Mouse (Mus musculus) left cerebral cortex, adult 11 months (tissue): ENCODE measurements around the gene Tll2.

Experiments
- DNase-seq: peaks from one replicate; pipeline ENCODE4 v3.0.0; 2022; ENCODE audit warnings: low spot score

The Tll2 gene

DNA sequence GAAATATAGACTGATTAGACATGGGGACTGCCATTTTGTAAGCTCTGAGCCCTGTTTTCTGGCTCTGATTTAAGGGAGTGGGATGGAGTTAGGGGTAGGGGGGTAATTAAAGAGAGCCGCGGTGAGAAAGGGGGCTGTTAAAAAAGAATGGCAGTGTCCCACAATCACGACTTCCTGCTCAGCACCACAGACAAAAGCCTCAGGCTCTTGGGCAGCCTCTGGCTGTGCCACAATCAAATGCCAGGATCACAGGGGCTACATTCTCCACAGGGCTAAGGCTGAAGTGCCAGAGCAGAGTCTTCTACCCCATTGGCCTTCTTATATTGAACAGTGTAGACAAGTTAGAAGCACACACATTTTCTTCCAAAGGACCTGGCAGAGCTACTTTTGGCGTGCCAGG lies 118.7 kb downstream of the Tll2 start:
- DNase-seq: no peak

DNA sequence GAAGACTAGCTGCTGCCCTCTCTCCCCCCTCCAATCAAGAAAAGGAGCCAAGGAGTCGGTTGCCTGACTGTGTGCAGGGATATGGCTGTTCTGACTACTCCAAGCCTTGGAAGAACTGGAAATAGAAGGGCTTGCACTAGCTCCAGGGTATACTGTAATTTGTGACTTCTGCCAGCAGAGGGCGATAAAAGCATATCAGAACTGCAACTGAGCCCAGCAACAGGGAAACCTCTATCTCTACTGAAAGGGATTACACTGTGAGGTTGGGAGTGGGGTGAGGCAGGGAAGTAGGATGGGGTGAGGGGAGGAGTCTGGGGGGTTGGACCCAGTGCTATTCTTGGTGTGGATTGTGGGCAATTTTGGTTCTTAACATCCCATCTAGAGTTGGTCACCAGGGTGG lies 119.9 kb downstream of the Tll2 start:
- peak; percentile 81 for DNase-seq

DNA sequence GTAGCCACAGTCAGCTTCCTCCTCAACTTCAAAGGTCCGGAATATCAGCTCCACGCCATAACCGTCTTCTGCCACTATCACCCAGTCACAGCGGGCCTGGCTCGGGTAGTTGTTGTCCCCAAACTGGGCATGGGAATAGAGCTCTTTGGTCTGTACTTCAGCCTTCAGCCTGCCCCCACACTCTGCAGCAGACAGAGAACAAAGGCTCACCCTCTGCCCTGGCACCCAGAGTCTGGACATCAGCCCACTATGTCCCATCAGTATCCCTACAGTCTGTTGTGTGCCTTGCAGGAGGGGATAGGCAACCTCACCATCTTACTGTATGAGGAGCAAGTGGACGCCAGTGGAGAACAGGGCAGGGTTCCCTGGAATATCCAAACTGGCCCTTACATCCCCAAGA lies 120.3 kb downstream of the Tll2 start:
- no peak for DNase-seq

DNA sequence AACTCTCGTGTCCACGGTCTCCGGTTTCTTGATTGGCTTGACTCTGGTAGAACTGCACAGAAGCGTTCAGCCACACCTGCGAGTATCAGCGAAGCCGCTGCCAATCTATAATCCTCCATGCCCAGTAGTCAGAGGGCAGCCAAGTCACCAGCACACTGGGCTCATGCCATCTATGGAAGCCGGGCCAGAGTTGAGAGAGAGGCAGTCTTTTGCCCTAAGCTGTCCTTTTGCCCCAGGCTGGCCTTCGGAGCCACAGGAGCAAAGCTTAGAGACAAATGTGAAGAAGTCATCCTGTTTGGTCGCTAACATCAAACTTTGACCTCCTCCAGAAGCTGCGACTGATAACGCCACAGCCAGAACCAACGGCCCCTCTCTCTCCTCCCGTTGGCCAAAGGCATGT lies 123.0 kb downstream of the Tll2 start:
- no peak for DNase-seq

DNA sequence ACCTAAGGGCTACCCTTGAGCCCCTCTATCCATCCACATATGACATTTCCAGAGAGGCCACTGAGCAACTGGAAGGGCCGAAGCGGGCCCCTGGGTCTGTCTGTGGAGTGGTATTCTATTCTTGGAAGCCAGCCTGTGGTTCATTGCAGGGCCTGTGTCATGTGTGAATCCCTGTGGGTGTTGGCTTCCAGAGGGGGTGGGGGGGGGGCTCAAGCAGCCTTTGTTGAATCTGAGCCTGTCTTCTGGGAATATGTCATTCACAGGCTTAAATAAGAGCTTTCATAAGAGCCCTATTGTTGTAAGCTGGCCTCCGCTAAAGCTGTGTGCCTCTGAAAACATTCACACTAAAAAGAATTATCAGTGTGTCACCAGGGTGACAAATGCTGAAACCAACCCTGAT lies 125.0 kb downstream of the Tll2 start:
- DNase-seq: no peak

DNA sequence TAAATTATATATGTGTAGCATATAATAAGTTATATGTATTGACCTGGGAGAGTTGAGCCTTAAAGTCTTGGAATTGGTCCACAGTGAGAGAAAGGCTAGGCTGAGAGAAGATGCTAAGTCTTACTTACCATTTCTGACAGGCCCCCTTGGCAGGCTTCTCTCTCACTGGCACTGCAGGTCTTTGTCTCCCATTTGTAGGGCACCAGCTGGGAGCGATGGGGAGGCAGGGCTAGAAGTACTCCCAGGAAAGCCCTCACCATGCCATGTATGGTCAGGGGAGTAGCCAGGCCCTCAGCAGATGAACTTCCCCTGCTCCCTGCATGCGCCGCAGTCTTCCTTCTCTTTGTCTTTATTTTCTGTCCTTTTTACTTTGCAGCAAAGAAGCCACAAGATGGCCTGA lies 129.7 kb downstream of the Tll2 start, which contains the start of gene Opalin:
Gene Opalin, minus strand, starts transcription at position 208 of the 400 bp plus-strand sequence.
- DNase-seq: no peak

DNA sequence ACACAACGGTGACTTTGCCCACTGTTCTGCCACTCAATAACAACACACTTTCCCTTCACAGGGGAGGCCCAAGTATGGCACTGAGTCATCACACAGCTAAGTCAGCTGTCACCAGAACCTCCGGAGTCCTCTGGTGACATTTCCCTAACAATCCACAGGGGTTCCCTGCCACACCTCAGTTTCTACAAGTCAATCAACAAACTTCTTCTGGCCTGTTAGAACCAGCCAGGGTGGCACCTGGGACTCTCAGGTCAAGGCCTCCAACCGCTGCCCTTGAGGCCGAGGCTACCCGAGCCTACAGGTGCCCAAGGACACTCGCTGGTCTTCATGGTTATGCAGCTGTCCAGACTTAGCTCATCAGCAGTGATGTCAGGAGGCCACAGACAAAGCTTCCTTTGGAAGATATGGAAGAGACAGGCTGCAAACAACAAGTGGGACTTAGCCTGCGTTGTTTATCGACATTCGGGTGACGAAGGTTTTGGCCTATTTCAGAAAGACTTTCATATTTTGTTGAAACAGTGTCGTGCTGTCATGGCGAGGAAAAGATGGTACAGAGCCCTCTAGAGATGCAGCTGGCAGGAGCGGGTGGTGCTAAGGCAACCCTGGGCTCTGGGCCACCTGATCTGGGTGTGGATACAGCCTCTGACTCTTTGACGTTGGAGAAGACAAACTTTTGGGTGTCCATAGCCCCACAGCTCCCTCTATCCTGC lies 132.7 kb downstream of the Tll2 start:
- peak; percentile 48 for DNase-seq

DNA sequence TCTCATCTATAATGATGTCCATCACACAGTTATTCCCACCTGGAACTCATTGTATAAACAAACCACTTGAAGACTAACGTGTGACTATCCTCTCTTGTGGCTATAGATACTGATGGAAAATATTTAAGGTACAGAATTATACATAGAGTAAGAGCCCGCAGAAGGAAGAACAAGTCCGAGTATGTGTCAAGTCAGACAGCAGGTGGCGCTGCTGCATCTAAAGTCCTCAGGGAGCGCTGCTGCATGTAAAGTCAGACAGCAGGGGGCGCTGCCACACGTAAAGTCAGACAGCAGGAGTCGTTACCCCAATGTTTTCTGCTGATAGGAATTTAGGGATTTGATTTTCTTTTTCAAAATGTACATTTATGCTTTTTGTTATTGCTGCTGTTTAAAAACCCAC lies 135.1 kb downstream of the Tll2 start:
- peak; percentile 80 for DNase-seq

DNA sequence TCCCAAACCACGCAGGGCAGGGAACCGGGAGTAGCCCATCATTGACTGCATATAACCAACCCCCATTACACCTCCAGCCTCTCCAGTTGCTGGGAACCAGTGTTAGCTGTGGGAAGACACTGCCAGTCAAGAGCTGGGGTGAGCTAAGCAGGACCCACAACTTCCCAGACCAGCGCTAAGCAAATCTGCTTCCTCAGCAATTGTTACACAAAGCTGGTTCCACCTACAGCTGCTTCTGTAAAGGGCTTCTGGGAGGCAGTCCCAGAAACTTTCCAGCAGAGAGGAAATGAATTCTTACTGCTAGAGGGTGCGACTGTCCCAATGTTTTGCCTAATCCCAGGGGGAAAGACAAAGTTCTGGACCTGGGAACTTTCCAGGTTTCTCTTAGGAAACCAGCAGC lies 151.9 kb downstream of the Tll2 start:
- DNase-seq: no peak

DNA sequence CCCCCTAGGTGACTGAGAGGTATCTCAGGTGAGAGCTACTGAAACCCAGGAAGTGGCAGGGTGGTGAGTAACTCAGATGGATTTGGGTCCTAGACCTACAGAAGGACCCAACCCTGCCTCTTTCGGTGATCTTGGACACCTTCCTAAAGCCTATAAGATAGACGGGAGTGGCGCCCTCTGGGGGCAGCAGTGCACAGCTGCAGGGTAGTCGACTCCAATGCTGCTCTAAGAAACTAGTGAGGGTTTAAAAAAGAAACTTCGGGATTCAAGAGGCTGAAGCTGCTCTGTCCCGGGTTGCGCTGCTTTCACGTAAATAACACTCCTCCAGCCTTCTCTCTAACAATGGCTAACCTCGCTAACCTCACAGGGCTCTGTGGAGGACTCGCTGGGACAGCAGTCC lies 153.1 kb downstream of the Tll2 start:
- no peak for DNase-seq

DNA sequence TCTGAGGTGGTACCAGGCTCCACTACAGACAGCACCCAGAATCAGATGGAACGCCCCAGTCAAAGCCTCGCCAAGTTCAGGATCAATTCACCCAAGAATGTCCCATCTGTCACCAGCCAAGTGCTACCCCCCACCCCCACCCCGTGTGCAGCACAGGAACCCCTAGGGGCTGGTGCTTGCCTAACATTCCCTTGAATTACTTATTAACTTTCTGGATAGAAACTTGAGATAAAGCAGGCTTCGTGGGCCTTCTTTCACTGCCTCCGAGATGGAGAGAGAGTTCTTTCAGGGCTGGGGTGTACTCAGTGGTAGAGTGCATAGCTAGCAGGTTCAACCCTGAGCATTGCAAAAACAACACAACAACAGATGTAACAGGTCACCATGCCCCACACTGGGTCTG lies 154.4 kb downstream of the Tll2 start:
- DNase-seq: no peak

DNA sequence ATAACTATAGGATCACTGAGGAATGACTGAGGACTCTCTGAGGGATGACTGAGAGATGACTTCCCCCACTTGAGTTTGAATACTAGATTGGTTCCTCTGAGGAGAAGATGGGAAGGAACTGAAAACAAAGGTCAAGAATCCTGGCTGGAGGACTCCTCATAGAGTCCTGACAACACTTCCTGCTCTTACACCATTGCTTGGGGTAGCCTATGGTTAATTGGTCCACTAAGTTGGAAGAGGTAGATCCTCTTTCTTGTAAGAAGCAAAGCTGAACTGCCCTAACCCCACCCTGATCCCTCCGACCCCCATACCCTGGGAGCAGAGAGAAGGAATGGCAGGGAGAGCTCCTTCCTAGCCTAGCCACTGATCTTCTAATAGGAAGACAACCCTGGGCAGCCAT lies 154.9 kb downstream of the Tll2 start:
- no peak for DNase-seq

DNA sequence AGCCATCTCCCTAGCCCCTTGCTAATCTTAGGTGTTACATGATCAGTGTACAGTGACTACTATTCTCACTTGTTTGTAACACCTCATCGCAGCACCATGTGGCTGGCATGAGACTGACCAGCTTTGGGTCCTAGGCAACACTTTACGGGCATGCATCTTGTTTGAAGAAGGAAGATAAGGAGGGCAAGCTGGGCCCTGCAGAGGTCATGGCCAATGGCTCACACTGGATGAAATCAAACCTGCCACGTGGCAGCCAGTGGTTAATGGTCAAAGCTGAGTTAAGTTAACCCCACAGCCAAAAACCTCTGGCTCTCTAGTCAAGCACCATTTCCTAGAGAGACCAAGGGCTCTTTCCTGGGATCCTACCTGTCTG lies 158.5 kb downstream of the Tll2 start:
- DNase-seq: no peak

DNA sequence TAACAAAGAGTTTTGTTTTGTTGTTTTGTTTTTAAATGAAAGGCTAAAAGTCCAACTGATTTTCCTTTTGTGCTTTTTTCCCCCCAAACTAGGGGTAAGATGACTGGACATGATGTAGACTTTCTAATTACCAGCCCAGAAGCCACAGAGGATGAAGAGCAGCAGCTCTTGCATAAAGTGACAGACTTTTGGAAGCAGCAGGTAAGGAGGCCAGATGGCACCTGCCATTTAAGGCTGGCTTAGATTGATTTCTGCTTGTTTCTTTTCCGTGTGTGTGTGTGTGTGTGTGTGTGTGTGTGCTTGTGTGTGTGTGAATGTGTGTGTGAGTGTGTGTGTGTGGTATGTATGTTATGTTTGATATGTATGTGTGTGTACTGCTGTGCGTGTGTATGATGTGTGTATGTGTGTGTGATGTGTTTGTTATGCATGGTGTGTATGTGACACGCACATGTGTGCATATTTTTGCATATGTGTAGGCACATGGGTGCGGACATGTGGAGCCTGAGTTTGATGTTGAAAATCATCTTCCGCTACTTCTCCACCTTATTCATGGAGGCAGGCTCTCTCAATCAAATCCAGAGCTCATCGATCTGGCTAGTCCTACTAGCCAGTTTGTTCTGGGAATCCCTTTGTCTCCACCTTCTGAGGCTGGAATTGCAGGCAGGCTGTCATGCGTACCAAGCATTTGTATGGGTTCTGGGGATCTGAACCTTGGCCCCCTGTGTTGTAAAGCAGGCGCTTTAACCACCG lies 159.0 kb downstream of the Tll2 start:
- no peak for DNase-seq

DNA sequence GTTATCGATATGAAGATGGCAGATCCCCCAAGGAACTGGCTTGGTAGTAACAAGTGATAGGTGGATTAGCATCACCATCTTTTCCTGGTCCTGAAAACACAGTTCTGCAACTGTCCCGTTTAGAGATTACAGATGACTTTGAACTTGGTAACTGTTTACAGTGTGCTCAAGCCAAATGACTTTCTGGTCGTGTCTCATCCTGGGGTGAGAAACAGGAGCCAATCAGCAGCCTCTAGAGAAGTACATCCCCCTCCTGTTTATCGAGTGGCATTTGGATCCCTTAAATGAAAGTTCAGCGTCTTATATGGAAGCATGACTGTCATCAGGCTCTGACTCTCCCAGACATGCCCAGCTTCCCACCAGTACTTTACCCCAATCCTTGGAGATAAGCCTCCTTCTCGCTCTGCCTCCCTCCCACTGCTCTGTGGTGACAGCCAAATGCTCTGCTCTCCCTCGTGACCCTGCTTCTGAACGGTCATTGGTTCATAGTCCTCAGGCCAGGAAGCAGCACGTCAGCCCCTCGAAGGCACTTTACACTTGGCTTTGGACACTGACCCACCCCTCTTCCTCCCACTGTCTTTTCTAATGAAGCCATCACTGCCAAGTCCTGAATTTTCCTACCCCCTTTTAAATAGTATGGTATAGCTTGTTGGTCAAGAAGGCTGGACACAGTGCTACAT lies 161.4 kb downstream of the Tll2 start:
- no peak for DNase-seq

DNA sequence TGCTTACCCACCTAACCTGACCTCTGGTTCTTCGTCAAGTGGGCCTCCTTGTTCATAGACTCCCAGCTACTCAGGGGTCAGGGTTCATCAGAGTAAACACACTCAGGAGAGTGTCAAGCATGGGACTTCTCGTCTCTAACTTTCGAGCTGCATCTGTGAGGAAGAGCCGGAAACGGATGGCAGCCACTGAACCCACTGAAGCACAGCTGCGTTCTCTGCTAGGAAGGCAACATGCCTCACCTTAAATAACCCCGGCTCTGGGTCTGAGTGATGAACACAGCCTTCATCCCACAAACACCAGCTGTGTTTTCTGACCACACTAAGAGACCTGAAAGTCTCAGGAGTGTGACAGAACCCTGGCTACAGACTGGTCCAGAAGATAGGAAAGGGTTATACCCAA lies 167.5 kb downstream of the Tll2 start:
- DNase-seq: no peak

DNA sequence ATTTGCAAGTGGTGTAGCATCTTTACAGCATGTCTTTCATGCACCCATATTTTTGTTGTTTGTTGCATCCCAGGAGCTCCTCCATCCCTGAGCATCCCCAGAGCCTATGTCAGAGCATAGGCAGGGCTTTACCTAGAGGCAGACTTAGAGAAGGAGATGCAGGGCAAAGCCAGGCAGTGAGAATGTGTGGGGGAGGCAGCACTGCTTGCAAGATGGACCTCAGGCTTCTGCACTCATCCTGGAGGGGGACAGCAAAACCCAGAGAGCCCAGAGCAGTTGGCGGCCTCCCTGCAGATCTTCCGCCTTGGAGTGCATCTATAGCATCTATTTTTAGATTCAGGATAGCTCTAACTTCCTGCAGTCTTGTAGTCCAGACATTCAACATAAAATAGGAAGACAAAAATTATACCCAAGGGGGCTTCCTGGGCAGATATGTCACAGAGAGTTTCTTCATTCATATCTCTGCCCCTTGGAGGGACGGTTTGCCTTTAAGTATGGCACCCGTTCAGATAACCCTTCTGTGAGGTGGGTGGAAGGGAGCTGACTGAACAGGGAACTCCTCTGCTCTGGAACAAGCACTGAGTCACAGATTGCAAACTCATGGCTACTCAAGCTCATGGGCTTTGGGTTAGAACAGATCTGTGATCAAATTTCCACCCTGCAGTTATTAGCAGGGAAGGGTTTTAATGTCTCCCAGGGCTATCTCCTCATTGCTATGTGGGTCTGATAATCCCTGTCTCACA lies 170.7 kb downstream of the Tll2 start:
- no peak for DNase-seq
